10 mouse cellular contexts compared by ENCODE assay signal in the genomic region with DNA sequence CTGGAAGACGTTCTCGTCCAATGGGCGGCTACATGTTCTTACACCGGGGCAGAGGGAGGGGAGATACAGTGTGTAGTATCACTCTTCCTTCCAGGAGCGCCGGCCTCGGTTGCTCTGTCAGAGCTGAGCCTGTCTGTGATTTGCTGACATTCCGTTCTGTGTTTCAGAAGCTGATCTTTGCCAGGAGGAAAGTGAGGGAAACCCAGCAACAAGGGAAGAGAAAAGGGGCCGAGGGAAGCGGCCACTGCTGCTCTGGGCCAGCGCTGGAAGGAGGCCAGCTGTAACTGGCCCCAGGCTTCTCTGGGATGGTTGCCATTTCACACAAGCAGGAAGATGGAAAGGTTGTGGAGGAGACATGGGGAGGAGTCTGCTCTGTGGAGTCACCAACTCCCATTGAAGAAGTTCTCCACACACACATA.
DNase-seq lines count a peak whose midpoint lies in the region; ATAC-seq lines count a peak whose summit lies in the region.
"Had no signal": no experiment of that assay in that cellular context is flagged by ENCODE, and none has a peak within 500 bp of the region (broad histone marks: within the 10 kb centered on the region; RNA-seq: fewer than 3 reads in every experiment).

No protein-coding gene starts in this region.

- peak; percentile 63; the same call in 1 of the 2 replicates for ATAC-seq in hindbrain, embryonic 13.5 days (ENCODE audit: low FRiP score)
- no peak for ATAC-seq in hindbrain, embryonic 11.5 days (ENCODE audit: low FRiP score)

- intact Hi-C loops in left cerebral cortex, postnatal 4 days (cut with DNase I) = no loop called here

- WGBS in hindbrain, embryonic 13.5 days = 69% methylated on average over 11 of the region's 11 CpGs
- 91% methylated on average over 11 of the region's 11 CpGs for WGBS in hindbrain, embryonic 11.5 days

- H3K36me3 ChIP-seq in hindbrain, embryonic 13.5 days = no peaks in the 10 kb centered on the region
- H3K36me3 ChIP-seq in hindbrain, embryonic 11.5 days (ENCODE audit: control insufficient read depth, insufficient read depth, low read length) = no peaks in the 10 kb centered on the region
- H3K36me3 ChIP-seq: embryonic facial prominence, embryonic 12.5 days had no signal

- H3K4me2 ChIP-seq in hindbrain, embryonic 13.5 days = no peak overlapping the region
- no peak overlapping the region for H3K4me2 ChIP-seq in hindbrain, embryonic 11.5 days (replicated peaks; ENCODE audit: low read depth, low read length)
- H3K4me2 ChIP-seq: embryonic facial prominence, embryonic 12.5 days had no signal

- peaks cover 22% of the 10 kb centered on the region for H3K4me1 ChIP-seq in hindbrain, embryonic 13.5 days (replicated peaks)
- no peaks in the 10 kb centered on the region for H3K4me1 ChIP-seq in hindbrain, embryonic 11.5 days (replicated peaks; ENCODE audit: control insufficient read depth, insufficient read depth, low read length)
- H3K4me1 ChIP-seq: embryonic facial prominence, embryonic 12.5 days had no signal

- H3K4me3 ChIP-seq in hindbrain, embryonic 13.5 days = no peak overlapping the region
- H3K4me3 ChIP-seq in hindbrain, embryonic 11.5 days (ENCODE audit: low read depth, low read length) = no peak overlapping the region
- H3K4me3 ChIP-seq: embryonic facial prominence, embryonic 12.5 days had no signal

- no peaks in the 10 kb centered on the region for H3K9me3 ChIP-seq in hindbrain, embryonic 13.5 days
- no peaks in the 10 kb centered on the region for H3K9me3 ChIP-seq in hindbrain, embryonic 11.5 days (ENCODE audit: control insufficient read depth, low read length)
- H3K9me3 ChIP-seq: embryonic facial prominence, embryonic 12.5 days had no signal

- no peak for DNase-seq in hindbrain, embryonic 11.5 days (ENCODE audit: low spot score)
- DNase-seq in cerebellum, adult 8-10 months = peak; percentile 78
- DNase-seq in gastrocnemius, postnatal 25 days = peak; percentile 77
- DNase-seq in kidney, adult 18-20 months = peak; percentile 48
- peak; percentile 89 for DNase-seq in left cerebral cortex, postnatal 4 days
- DNase-seq in right cerebral cortex, postnatal 36 days (ENCODE audit: low spot score in 2 of 2) = peak; percentile 20 to 41
- no peak for DNase-seq in c-Kit-positive CD71-positive TER-119-positive erythroid progenitor cells, embryonic 14.5 days (ENCODE audit: low spot score)

- peak overlapping the region; percentile 41 for H3K27ac ChIP-seq in hindbrain, embryonic 13.5 days
- H3K27ac ChIP-seq in hindbrain, embryonic 11.5 days (ENCODE audit: low read depth, low read length) = no peak overlapping the region
- H3K27ac ChIP-seq: embryonic facial prominence, embryonic 12.5 days had no signal

- H3K9ac ChIP-seq in hindbrain, embryonic 13.5 days = no peak overlapping the region
- H3K9ac ChIP-seq in hindbrain, embryonic 11.5 days (ENCODE audit: low read depth, low read length) = no peak overlapping the region
- H3K9ac ChIP-seq: embryonic facial prominence, embryonic 12.5 days had no signal

- no peaks in the 10 kb centered on the region for H3K27me3 ChIP-seq in hindbrain, embryonic 13.5 days
- no peaks in the 10 kb centered on the region for H3K27me3 ChIP-seq in hindbrain, embryonic 11.5 days (ENCODE audit: control insufficient read depth, insufficient read depth, low read length)
- H3K27me3 ChIP-seq: CH12.LX; embryonic facial prominence, embryonic 12.5 days had no signal

Comparison
In these comparisons a context has a peak if more than half of its experiments do, and no peak if none do; other contexts are left out.
1. DNase-seq: peak in cerebellum, adult 8-10 months (single experiment), gastrocnemius, postnatal 25 days (single experiment), kidney, adult 18-20 months (single experiment), left cerebral cortex, postnatal 4 days (single experiment) and right cerebral cortex, postnatal 36 days (2 of 2); none in hindbrain, embryonic 11.5 days (single experiment) and c-Kit-positive CD71-positive TER-119-positive erythroid progenitor cells, embryonic 14.5 days (single experiment).